Mouse (Mus musculus) heart, adult 2 months (tissue): ENCODE measurements around the gene Nav3. TPM values are rescaled to one million over a fixed set of nuclear protein-coding genes. Genes with fewer than 3 reads are reported as not detected.

Experiments used
- DNase-seq, 2 experiments: peaks; one replicate each; pipeline ENCODE4 v3.0.0; 2021
- H3K27ac ChIP-seq: fragments of 200-600 bp; 2 replicates; pipeline ENCODE4 v1.8.1; 2022
- H3K27me3 ChIP-seq: fragments of 200-500 bp; 2 replicates; pipeline ENCODE4 v1.6.1; 2012; ENCODE audit warnings: mild to moderate bottlenecking, low read length, inconsistent platforms, mixed read lengths; ENCODE audit not compliant: control insufficient read depth, insufficient read depth
- H3K36me3 ChIP-seq: fragments of 200-500 bp; 2 replicates; pipeline ENCODE4 v1.6.1; 2012; ENCODE audit warnings: low read length, inconsistent platforms; ENCODE audit not compliant: control insufficient read depth, insufficient read depth
- H3K4me1 ChIP-seq: fragments of 200-500 bp; 2 replicates; pipeline ENCODE4 v1.6.1; 2011; ENCODE audit warnings: low read length; ENCODE audit not compliant: control insufficient read depth, insufficient read depth
- H3K4me3 ChIP-seq: fragments of 200-600 bp; 2 replicates; pipeline ENCODE4 v1.8.1; 2022
- H3K79me2 ChIP-seq: fragments of 200-500 bp; replicated peaks from 2 replicates; pipeline ENCODE4 v1.6.1; 2012; ENCODE audit warnings: mild to moderate bottlenecking, inconsistent platforms, low read length, moderate library complexity, mixed read lengths; ENCODE audit not compliant: control insufficient read depth, insufficient read depth
- H3K9ac ChIP-seq: fragments of 200-500 bp; 2 replicates; pipeline ENCODE4 v1.6.1; 2012; ENCODE audit warnings: low read depth, mild to moderate bottlenecking, control low read depth, inconsistent platforms, low read length, mixed read lengths
- CTCF ChIP-seq: fragments of 200-600 bp; IDR thresholded peaks from 2 replicates; pipeline ENCODE4 v1.8.1; 2022; ENCODE audit warnings: antibody characterized with exemption, mild to moderate bottlenecking, moderate library complexity
- WGBS: fragments of 180-500 bp; shearing (Covaris S2); methylation state at CpG from one replicate; pipeline ENCODE4 v1.1.7; 2018; 5-methylcytosine and 5-hydroxymethylcytosine counted together
- intact Hi-C: fragments of 180-260 bp; cut with DNase I; formaldehyde crosslinking; loops from one replicate; pipeline ENCODE4 v1.15.1; 2025
- polyA plus RNA-seq: library from polyadenylated mRNA; depleted of rRNA; stranded (reverse); fragments of >200 nt; gene quantifications from 2 replicates; pipeline ENCODE4 v1.2.3, GENCODE M21; 2012
- total RNA-seq, 2 experiments: library from RNA; stranded (reverse); gene quantifications; 2 replicates each; pipeline ENCODE4 v1.2.3; 2021

Nav3 gene
- total and polyA plus RNA-seq, 3 experiments, result 1.1 to 3.6 (median 2.0) TPM

DNA sequence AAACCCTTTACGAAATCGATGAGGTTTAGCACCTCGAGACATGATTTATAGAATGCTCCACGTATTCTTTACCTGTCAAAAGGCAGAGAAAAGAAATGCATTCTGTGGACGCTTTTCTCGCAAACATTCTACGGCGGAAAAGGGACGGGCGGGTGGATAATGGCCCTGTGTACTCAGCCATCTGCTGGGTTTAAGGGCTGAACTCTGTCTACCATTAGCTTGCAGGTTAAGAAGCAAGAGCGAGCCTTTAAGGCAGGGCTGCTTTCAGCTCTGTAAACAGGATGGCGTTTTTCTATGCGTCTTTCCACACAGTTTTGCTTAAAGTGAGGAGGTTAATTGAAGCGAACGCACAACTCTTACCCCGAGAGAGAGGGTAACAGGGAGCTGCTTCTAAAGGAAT, 818.3 kb downstream of the Nav3 start:
- TF ChIP-seq CTCF, result no peak
- DNase-seq, result no peak
- no peak overlapping the region for H3K27ac ChIP-seq
- intact Hi-C loops, result no loop called here
- no peaks in the 10 kb centered on the region for H3K27me3 ChIP-seq
- H3K4me3 ChIP-seq, result no peak overlapping the region
- H3K4me1 ChIP-seq, result no peaks in the 10 kb centered on the region
- H3K79me2 ChIP-seq, result no peaks in the 10 kb centered on the region
- WGBS, result 82% methylated on average over 16 of the region's 16 CpGs
- H3K9ac ChIP-seq, result no peak overlapping the region
- H3K36me3 ChIP-seq, result no peaks in the 10 kb centered on the region
